Mouse (Mus musculus) liver, postnatal 0 days (tissue): ENCODE measurements at regions not wholly inside any gene's neighbourhood (a gene's known extent, or its start where the extent isn't known, plus 50 kb on each side); places are given as distances from the start of the nearest gene placed in this dataset.

ENCODE experiments used
- ATAC-seq: fragments of 200-750 bp; cut with Nextera tagmentation; 2 replicates; pipeline ENCODE4 v1.8.0; 2017; ENCODE audit warnings: mild to moderate bottlenecking, moderate library complexity
- DNase-seq: peaks from one replicate; pipeline ENCODE4 v3.0.0-alpha.2; 2016
- H3K27ac ChIP-seq: fragments of 300-500 bp; sonication (generic); 2 replicates; pipeline ENCODE4 v1.5.1; 2014; ENCODE audit warnings: antibody characterized with exemption, moderate library complexity, mild to moderate bottlenecking, low read depth
- H3K27me3 ChIP-seq: fragments of 300-500 bp; sonication (generic); 2 replicates; pipeline ENCODE4 v1.6.1; 2014; ENCODE audit warnings: low read length, control low read depth, mixed read lengths; ENCODE audit not compliant: insufficient read depth
- H3K36me3 ChIP-seq: fragments of 300-500 bp; sonication (generic); replicated peaks from 2 replicates; pipeline ENCODE4 v1.6.1; 2014; ENCODE audit warnings: mild to moderate bottlenecking, control low read depth, low read length, moderate library complexity, mixed read lengths; ENCODE audit not compliant: insufficient read depth
- H3K4me1 ChIP-seq: fragments of 300-500 bp; sonication (generic); 2 replicates; pipeline ENCODE4 v1.6.1; 2014; ENCODE audit warnings: antibody characterized with exemption, mild to moderate bottlenecking, control low read depth; ENCODE audit not compliant: insufficient read depth
- H3K4me2 ChIP-seq: fragments of 300-500 bp; sonication (generic); 2 replicates; pipeline ENCODE4 v1.6.1; 2014; ENCODE audit warnings: low read depth, mild to moderate bottlenecking, low read length, moderate library complexity, mixed read lengths
- H3K4me3 ChIP-seq: fragments of 300-500 bp; sonication (generic); 2 replicates; pipeline ENCODE4 v1.5.1; 2014; ENCODE audit warnings: low read depth, low read length
- H3K9ac ChIP-seq: fragments of 300-500 bp; sonication (generic); replicated peaks from 2 replicates; pipeline ENCODE4 v1.6.1; 2014; ENCODE audit warnings: mild to moderate bottlenecking, moderate library complexity
- H3K9me3 ChIP-seq: fragments of 300-500 bp; sonication (generic); 2 replicates; pipeline ENCODE4 v1.6.1; 2016; ENCODE audit warnings: mild to moderate bottlenecking, control low read depth, low read length, mixed read lengths
- CTCF ChIP-seq: sonication (generic); IDR thresholded peaks from 2 replicates; pipeline ENCODE4 v1.5.1; 2016; ENCODE audit warnings: antibody characterized with exemption, low read depth
- EP300 ChIP-seq: IDR thresholded peaks from 2 replicates; pipeline ENCODE4 v1.6.1; 2016; ENCODE audit warnings: antibody characterized with exemption, low read depth, mild to moderate bottlenecking
- WGBS: fragments of 180-500 bp; shearing (Covaris S2); extraction: QIAGEN DNeasy Blood & Tissue Kit; methylation state at CpG from one replicate; pipeline ENCODE4 v1.1.7; 2014; ENCODE audit not compliant: insufficient replicate concordance; 5-methylcytosine and 5-hydroxymethylcytosine counted together

GRCm38 (mm10) chr3:139844443-139844842 lies 638.9 kb downstream of the Stpg2 start:
- 50% methylated on average over 3 of the region's 3 CpGs for WGBS
- DNase-seq: no peak
- H3K4me2 ChIP-seq: no peak overlapping the region
- peak; percentile 41; the same call in 1 of the 2 replicates for ATAC-seq
- peak; percentile 46; the same call in 1 of the 2 replicates for TF ChIP-seq EP300
- no peak for TF ChIP-seq CTCF
- H3K27ac ChIP-seq: no peak overlapping the region
- no peak overlapping the region for H3K4me3 ChIP-seq
- H3K9me3 ChIP-seq: no peaks in the 10 kb centered on the region
- no peaks in the 10 kb centered on the region for H3K4me1 ChIP-seq
- no peaks in the 10 kb centered on the region for H3K36me3 ChIP-seq
- no peak overlapping the region for H3K9ac ChIP-seq
- H3K27me3 ChIP-seq: no peaks in the 10 kb centered on the region

DNA sequence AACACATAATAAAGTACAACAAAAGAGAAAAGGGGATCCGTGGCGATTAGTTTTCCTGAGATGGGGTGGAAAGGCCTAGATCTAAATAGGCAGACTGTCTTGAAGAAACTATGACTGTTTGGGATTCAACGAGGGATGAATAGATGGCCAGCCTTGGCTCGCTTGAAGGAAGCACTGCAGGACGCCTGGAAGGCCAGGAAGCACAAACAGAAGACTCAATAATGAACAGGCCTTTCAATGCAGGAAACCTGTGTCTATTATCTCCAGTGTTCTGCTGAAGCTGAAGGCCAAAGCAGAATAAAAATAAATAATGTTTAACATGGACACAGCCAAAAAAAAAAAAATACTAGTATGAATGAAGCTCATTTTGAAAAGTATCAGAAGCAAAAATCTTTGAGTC lies 642.3 kb downstream of the Stpg2 start:
- no peak for TF ChIP-seq EP300
- no peak for TF ChIP-seq CTCF
- DNase-seq: no peak
- 59% methylated on average over 5 of the region's 5 CpGs for WGBS

DNA sequence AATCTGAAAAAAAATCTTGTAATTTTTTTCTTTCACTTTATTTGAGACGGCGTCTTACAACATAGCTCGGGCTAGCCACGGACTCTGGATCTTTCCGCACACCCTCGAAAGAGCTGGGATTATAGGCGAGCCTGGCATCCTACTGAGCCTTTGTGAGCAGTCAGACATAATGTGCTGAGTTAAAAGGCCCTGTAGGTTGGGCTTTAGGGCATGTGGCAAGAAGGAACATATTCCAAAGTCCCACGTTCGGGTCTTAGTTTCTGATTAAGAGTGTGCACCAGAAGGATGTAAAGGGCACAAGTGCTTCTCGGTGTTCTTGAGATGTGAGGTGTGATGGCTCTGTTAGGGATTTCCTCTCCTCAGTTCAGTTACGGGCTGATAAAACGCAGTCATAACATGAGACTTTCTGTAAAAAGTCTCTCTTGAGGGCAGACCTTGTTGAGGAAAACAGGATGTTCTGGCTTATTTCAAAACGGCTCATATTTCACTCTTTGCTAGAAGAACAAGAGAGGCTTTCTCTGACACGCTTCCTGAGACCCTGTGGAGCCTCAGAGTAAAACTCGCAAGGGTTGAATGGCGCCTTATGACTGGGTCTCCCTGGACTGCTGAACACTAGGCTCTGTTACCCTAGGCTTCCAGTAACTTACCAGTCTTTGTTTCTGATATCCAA lies 654.6 kb downstream of the Stpg2 start:
- DNase-seq (no peak), ATAC-seq (no peak)
- H3K27me3 ChIP-seq: no peaks in the 10 kb centered on the region
- H3K4me1 ChIP-seq: no peaks in the 10 kb centered on the region
- no peak overlapping the region for H3K4me3 ChIP-seq
- H3K9ac ChIP-seq: no peak overlapping the region
- H3K27ac ChIP-seq: no peak overlapping the region
- no peaks in the 10 kb centered on the region for H3K9me3 ChIP-seq
- WGBS: 56% methylated on average over 16 of the region's 16 CpGs
- H3K36me3 ChIP-seq: no peaks in the 10 kb centered on the region
- H3K4me2 ChIP-seq: no peak overlapping the region
- TF ChIP-seq CTCF (no peak), EP300 (no peak)

More for the DNA sequence above, 642.3 kb downstream of the Stpg2 start:
- H3K9me3 ChIP-seq: no peaks in the 10 kb centered on the region
- no peak overlapping the region for H3K27ac ChIP-seq
- no peaks in the 10 kb centered on the region for H3K27me3 ChIP-seq
- no peak overlapping the region for H3K4me2 ChIP-seq
- ATAC-seq: no peak
- no peaks in the 10 kb centered on the region for H3K36me3 ChIP-seq
- H3K4me1 ChIP-seq: no peaks in the 10 kb centered on the region
- no peak overlapping the region for H3K4me3 ChIP-seq
- H3K9ac ChIP-seq: no peak overlapping the region

GRCm38 (mm10) chr3:139860831-139861371 lies 655.4 kb downstream of the Stpg2 start:
- no peak overlapping the region for H3K9ac ChIP-seq
- H3K36me3 ChIP-seq: no peaks in the 10 kb centered on the region
- H3K4me2 ChIP-seq: no peak overlapping the region
- no peaks in the 10 kb centered on the region for H3K27me3 ChIP-seq
- no peak overlapping the region for H3K27ac ChIP-seq
- no peak for DNase-seq
- WGBS: 68% methylated on average over 9 of the region's 9 CpGs
- H3K9me3 ChIP-seq: no peaks in the 10 kb centered on the region
- no peak overlapping the region for H3K4me3 ChIP-seq
- ATAC-seq: no peak
- H3K4me1 ChIP-seq: no peaks in the 10 kb centered on the region
- TF ChIP-seq CTCF (no peak), EP300 (no peak)

DNA sequence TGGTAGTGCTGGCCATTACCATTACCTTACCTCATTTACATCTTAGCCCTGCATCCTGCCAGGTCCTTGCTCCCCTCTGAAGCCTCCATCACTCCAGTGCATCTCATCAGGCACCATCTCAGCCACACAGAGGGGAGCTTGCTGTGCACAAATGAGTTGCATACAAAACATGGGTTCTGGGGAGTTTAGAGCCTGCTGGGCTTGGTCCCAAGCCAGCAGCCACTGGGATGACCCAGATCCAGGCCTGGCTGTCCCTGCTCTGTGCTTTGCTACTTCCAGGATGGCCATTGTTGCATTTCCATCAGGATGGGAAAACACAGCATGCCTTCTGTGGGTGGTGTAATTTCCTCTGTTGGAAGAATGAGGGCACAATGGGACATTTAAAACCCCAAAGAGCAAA lies 660.8 kb downstream of the Stpg2 start:
- Histone ChIP-seq H3K9ac (no peak overlapping the region), H3K27me3 (no peaks in the 10 kb centered on the region), H3K9me3 (no peaks in the 10 kb centered on the region), H3K27ac (no peak overlapping the region), H3K4me2 (no peak overlapping the region), H3K4me1 (no peaks in the 10 kb centered on the region), H3K36me3 (no peaks in the 10 kb centered on the region), H3K4me3 (no peak overlapping the region)
- DNase-seq: no peak
- ATAC-seq: no peak
- TF ChIP-seq EP300 (no peak), CTCF (no peak)

GRCm38 (mm10) chr3:139867030-139867429 lies 661.5 kb downstream of the Stpg2 start:
- no peak overlapping the region for H3K9ac ChIP-seq
- H3K4me2 ChIP-seq: no peak overlapping the region
- H3K27me3 ChIP-seq: no peaks in the 10 kb centered on the region
- no peaks in the 10 kb centered on the region for H3K4me1 ChIP-seq
- WGBS: 79% methylated on average over 4 of the region's 4 CpGs
- ATAC-seq (no peak), DNase-seq (no peak)
- no peaks in the 10 kb centered on the region for H3K36me3 ChIP-seq
- no peaks in the 10 kb centered on the region for H3K9me3 ChIP-seq
- H3K4me3 ChIP-seq: no peak overlapping the region
- no peak for TF ChIP-seq EP300
- TF ChIP-seq CTCF: no peak
- no peak overlapping the region for H3K27ac ChIP-seq

DNA sequence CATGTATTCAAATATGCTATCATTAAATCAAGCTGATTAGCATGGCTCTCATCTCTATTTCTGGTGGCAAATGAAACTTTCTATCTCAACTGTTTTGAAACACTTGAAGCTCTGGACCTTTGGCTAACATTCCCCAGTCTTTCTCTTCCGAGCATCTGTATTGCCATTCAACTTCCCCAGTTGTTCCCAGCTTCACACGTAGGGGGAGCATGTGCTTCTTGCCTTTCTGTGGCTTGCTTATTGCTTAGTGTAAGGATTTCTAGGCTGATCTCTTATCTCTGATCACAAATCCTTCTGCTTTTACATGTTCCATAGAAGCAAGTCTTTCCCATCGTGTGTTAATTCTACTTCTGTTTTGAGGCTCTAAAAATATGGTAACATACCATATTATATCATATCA lies 662.0 kb downstream of the Stpg2 start:
- Histone ChIP-seq H3K9ac (no peak overlapping the region), H3K36me3 (no peaks in the 10 kb centered on the region), H3K27ac (no peak overlapping the region), H3K4me3 (no peak overlapping the region), H3K4me2 (no peak overlapping the region), H3K4me1 (no peaks in the 10 kb centered on the region), H3K9me3 (no peaks in the 10 kb centered on the region), H3K27me3 (no peaks in the 10 kb centered on the region)
- WGBS: 56% methylated on average over 3 of the region's 3 CpGs
- TF ChIP-seq EP300 (no peak), CTCF (no peak)
- DNase-seq (no peak), ATAC-seq (no peak)
